Mouse (Mus musculus): Measurements from ENCODE around the gene Dnah12. TPM values are rescaled to one million over a fixed set of nuclear protein-coding genes. Genes with fewer than 3 reads are reported as not detected.
"Not testable (repeated sequence)": the region's sequence is repeated elsewhere in the genome, so short reads cannot be mapped to it uniquely, and the experiment has no call there.

The Dnah12 gene
- total RNA-seq (2021): under 1 TPM; 0.03 to 0.17 TPM
- long read RNA-seq, experiment 1: 0 reads
- long read RNA-seq, experiment 2: 0 reads

DNA sequence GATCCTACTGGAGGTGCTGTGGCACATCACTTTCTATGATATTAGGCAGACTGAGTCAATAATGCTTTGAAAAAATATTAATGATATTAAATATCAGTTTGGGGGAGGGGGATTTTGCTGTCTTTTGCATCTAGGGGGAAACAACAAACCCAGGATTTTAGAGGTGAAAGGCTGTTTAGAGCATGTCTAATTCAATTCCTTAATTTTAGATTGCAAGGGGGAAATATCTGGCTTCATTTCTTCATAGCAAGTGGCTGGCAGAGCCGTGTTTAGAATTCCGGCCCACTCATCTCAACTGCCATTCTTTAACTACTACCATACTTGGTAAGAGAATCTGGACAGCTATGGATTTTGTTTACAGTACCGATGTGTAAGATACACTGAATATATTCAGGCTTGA, at the start of gene Dnah12:
Dnah12 (plus strand) TSS at position 301 of the 400 bp plus-strand sequence.
- no peak for DNase-seq (ENCODE audit: low spot score in 2 of 2)

DNA sequence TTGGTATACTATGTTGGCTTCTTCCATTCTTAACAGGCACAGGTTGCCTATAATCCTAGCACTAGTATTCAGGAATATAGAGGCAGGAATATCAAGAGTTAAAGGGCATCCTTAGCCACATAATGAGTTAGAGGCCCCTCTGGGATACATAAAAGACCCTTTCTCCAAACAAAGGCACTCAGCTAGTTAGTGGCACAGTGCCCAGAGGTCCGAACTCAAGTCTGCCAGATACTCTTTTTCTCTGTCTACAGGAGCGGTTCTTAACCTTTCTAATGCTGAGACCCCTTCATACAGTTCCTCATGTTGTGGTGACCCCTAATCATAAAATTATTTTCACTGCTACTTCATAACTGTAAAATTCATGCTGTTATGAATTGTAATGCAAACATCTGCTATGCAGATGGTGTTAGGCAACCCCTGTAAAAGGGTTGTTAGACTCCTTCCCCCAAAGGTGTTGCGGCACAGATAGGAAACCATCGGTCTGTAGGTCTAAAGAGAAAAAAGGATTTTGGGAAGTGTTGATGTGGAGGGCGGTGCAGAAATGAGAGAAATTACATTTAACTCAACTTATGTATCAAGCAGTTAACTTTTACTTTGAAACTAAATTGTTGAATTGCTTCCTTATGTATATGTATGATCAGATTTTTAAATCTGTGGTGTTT, 47.0 kb upstream of the Dnah12 start:
- no peak for DNase-seq (ENCODE audit: low spot score in 2 of 2)

DNA sequence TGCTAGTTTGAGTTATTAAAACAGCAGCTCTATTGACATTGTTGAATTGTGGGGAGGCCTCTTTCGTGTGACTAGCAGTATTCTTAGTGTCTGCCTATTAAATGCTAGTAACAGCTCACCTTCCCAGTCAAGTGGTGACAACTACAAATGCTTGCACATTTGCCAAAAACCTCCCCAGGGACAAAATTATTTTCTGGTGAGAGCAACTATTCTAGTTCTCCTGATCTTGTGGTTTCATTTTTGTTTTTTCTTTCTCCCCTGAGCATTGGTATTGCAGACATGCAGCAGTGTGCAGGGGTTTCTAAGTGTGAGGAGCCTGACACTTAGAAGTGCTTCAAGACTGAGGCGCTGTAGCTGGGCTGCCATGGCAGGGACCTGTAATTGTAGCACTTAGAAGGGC, 45.3 kb upstream of the Dnah12 start:
- DNase-seq (ENCODE audit: low spot score in 2 of 2): no peak

DNA sequence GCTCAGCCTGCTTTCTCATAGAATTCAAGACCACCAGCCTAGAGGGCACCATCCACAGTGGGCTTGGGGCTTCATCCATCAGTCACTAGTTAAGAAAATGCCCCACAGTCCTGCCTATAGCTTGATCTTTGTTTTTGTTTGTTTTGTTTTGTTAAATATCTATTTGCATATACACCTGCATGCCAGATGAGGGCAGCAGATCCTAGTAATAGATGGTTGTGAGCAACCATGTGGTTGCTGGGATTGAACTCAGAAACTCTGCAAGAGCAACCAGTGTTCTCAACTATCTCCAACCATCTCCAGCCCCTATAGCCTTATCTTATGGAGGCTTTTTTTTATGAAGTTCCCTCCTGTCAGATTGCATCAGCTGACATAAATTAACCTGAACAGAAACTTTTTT, 41.2 kb upstream of the Dnah12 start:
- no peak for DNase-seq (ENCODE audit: low spot score in 2 of 2)

DNA sequence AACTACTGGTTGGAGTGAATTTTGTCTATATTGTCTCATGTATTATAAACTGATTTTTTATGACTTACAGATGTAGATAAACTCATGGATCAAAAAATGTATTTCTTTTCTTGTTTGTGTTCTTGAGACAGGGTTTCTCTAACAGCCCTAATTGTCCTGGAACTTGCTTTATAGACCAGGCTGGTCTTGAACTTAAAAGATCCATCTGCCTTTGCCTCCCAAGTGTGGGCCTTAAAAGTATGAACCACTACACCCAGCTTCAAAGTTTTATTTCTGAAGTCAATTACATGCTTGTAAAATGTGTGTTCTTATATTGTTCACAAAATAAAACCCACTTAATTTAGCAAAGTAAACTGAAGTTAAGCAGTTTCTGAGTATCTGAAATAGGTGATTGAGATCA, 34.9 kb upstream of the Dnah12 start:
- DNase-seq (ENCODE audit: low spot score in 2 of 2): no peak

DNA sequence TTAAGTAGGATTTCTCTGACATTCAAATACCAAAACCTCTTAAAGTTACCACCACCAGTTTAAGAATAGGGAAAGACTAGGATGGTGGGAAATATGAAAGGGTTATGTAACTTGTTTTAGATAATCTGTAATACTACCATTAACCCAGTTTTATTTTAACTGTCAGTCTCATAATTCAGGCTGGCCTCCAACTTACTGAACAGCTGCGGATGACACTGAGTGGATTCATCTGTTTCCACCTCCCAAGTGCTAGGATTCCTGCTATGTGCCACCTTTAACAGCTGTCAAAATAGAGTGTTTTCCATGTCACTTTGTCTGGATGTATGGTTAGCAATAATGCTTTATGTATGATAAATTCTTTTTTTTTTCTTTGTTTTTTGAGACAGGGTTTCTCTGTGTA, 32.8 kb upstream of the Dnah12 start:
- no peak for DNase-seq (ENCODE audit: low spot score in 2 of 2)

DNA sequence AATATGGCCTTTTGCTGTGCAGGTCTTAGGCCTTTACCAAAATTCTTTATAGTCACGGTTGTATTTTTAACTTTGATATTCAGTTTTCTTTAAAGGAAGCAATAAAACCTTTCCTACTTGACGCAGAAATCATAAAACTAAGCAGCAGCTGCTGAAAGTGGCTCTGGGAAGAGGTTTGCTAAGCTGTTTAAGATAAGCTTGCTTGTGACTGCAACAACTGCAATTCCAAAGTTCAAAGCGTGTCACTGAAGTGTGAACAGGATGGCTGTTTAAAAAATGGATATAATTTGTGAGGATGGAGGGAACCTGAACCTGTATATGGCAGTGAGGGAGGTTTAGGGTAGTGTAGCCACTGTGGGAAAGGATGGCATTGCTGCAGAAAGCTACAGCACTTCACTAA, 31.1 kb upstream of the Dnah12 start:
- DNase-seq (ENCODE audit: low spot score in 2 of 2): no peak

DNA sequence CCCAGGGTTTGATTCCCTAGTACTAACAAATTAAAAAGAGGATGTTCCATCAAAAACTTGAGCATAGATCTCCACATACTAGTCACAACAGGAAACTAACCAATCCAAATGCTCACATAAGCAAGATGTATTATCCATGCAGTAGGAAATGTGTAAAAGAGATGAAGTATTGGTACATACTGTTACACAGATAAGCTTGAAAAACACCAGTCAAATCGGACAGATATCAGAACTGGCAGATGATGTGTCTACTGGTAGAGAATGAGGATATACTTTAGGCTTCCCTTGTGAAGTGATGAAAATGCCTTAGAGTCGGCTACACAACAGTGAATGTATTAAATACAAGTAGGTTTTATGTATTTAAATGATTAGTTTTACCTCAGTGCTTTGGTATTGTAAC, 30.6 kb upstream of the Dnah12 start:
- DNase-seq (ENCODE audit: low spot score in 2 of 2): no peak

DNA sequence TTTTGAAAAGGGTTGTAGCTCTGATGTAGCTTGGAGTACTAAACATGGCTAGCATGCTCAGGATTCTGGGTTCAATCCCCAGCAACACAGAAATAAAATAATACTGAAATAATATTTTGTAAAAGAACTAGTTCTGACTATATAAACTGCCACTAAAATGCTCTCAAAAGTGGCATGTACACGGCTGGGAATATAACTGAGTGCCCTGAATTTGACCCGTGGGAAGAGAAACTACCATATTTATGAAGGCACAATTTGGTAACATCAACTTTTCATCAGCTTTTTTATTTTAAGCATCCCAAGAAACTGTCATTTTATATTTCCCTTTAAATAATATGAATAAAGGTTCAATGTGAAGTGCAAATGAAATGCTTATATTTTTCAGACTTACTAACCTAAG, 29.2 kb upstream of the Dnah12 start:
- no peak for DNase-seq (ENCODE audit: low spot score in 2 of 2)

DNA sequence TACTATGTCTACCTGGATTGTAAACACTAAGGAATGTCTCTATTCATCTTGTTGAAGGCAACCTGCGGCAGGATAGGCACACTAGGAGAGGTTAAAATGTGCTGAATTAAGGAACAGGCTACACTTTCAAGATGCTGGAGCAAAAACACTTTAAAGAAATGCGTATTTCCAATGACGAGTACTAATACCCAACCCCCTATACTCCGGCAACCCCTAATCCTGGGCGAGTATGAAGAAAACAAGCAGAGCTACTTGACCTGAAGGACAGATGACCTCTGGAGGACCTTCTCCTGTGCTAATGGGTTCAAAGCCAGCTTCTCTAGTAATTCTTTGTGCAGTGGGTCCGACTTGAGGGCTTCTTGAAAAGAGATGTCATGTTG, 25.1 kb upstream of the Dnah12 start:
- no peak for DNase-seq (ENCODE audit: low spot score in 2 of 2)

DNA sequence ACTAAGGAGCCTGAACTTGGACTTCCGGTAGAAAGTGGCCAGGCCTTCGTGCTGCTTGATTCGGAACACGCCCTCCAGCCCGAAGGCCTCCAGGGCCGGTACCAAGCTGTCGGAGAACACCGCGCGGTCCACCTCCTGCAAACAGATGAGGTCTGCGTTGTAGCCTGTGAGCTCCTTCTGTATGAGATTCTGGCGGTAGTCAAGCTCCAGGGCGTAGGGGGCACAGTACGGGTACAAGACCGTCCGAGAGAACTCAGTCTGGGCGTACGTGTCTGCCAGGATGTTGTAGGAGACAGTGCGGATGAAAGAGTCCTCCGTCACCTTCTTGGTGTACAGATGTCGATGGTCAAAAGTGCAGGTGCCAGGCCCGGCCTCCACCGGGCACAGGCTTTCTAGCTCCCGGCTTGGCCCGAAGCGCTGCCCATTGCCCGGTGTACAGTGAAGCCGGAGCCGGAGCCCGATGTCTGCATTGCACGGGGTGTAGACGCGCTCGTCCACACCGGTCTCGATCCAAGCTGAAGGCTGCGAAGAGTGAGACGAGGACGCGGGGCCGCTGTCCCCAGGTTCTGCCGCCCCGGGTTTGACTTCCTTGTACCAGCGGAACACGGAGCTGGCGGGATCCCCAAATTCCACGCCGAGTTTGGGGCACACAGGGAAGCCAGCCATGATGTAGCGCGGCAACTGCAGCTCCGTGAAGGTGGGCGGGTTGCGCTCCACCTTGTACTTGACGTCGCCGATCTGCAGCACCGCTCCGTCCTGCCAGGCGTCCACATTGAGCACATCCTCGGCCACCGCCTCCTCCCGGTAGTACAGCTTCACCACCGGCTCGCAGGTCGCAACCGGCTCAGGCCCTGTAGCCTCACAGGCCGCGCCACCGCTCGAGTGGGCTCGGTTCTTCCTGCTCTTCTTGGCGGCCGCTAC, 24.4 kb upstream of the Dnah12 start:
- peak; percentile 22 to 47 for DNase-seq (ENCODE audit: low spot score in 2 of 2)

DNA sequence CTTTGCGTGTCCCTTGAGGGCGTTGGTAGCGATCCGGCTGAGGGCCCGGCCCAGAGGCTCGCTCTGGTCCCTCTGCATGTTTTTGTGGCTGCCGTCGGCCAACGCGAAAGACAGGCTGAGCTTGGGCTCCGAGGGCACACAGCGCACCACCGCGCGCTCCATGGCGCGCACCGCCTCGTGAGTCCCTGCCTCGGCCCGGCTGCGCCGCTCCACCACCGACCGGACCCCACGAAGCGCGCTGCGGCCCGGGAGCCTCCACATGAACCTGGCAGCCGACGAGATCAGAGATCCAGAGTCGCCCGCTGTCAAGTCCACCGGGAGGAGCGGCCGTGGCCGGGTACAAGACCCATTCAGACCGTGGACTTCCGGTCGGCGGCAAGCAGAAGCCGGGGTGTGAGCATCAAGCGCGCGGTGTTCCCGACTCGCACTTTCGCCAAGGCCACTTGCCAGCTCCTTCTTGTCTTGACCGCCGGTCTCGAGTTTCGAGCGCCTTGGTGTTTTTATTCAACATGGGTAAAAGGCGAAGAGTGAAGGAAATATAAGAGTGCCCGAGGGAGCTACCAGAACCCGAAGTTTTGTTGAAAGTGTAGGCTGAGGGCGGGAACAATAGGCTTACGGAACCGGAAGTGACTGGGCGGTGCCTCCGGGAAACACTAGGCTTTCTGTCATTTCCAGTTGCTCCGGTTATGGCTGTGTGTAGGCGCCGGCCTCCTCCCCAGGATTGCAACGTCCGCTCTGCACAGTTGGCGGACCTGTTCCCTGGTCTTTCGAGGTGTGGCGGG, 23.6 kb upstream of the Dnah12 start, which contains the start of gene Pde12:
Pde12 (minus strand) TSS at position 592 of the 782 bp plus-strand sequence.
- peak; percentile 76 to 82 for DNase-seq (ENCODE audit: low spot score in 2 of 2)

DNA sequence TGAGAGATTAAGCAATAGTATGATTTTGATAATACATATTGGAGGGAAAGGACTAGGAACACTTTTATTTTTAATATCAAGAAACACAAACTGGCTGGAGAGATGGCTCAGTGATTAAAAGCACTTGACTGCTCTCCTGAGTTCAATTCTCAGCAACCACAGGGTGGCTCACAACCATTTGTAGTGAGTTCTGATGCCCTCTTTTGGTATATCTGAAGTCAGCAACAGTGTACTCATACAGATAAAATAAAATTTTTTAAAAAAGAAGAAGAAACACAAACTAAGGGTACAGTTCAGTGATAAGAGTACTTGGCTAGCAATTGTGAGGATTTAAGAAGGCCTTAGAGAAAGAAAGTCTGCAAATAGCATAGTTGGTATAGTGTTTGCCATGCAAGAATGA, 22.1 kb upstream of the Dnah12 start:
- no peak for DNase-seq (ENCODE audit: low spot score in 2 of 2)

DNA sequence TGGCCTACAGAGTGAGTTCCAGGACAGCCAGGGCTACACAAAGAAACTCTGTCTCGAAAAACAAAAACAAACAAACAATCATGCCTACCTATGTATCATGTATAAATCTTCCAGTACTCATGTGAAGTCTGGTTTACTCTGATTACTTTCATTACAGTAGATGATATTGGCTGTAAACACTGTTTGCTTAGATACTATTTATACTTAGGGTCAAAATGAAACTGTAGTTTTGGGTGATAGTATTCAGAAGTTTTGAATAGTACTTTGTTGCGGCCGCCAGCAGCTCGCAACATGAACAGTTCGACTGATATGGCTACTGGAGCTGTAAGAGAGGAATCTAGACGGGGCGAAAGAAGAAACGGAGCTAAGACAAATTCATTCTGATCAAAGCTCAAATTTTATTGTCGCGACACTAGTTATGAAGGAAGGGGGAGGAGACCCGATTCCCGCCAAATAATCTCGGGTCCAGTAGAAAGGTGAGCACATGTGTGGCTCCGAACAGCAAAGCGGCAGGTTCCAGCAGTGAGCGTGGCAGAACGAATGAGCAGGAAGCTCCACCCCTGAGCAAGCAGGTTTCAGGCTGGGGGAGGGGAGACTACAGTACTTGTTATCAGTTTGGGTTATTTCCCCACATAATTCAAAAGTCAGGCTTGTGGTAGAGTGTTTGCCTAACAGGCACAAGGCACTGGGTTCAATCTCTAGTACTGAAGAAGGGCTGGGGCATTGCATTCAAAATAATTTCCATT, 21.0 kb upstream of the Dnah12 start:
- not testable (repeated sequence) for DNase-seq (ENCODE audit: low spot score in 2 of 2)

DNA sequence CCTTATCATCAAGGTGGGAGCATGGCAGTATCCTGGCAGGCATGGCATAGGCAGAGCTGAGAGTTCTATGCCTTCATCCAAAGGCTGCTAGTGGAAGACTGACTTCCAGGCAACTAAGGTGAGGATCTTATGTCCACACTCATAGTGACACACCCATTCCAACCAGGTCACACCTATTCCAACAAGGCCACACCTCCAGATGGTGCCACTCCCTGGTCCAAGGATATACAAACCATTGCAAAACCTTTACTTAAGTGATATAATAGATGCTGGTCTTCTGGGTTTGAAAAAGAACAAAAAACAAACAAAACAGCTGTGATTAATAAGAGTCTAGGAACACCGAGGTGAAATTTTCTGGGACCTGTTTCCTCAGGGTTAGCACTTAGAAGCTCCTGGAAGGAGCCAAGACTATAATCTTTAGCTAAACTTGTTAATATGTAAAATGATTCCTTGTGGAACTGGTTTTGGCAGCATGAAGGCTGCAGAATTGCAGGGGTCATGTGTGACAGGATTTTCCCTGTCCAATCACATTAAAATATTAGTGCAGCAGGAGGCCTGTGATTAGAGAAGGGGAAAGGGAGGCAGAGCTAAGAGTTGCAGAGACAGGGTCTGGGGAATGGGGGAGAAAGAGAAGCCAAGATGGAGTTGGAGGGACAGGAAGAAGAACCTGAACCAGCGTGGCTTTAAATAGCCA, 18.5 kb upstream of the Dnah12 start:
- DNase-seq (ENCODE audit: low spot score in 2 of 2): not testable (repeated sequence)

DNA sequence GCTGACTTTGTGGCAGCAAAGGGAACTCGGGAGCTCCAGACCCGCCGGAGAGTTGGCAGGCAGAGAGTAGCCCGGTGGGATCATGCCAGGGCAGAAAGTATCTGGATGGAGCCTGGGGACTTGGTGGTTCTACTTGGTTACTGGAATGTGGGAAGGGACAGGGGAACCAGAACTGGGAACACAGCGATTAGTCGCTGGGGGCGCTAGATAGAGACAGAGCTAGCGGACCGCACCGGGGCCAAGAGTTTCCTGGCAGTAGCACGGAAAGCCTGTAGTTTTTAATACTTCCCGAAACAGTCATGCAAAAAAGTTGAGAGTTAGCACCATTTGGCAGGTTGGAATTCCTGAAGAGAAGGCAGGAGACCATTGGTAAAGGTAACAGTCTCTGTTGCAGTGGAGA, 17.7 kb upstream of the Dnah12 start:
- peak in 1 of 2 experiments; percentile 31 for DNase-seq (ENCODE audit: low spot score in 2 of 2)

DNA sequence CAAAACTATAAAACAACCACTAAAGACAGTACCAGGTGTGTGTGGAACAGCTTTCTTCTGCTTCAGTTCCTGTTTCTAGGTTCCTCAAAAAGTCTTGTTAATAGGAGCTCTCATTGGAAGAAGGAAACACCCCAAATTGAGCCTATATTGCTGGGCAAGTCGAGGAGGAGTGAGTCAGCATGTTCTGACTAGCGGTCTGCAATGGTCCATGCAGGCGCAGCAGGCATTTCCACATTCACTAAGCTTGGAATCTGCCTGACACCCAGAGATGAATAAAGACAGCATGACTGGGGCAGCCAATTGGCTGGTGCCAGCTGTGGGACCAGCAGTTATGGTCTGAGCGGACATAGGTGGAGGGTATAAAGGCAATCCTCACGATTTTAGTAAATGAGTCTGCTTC, 17.3 kb upstream of the Dnah12 start:
- DNase-seq (ENCODE audit: low spot score in 2 of 2): no peak

DNA sequence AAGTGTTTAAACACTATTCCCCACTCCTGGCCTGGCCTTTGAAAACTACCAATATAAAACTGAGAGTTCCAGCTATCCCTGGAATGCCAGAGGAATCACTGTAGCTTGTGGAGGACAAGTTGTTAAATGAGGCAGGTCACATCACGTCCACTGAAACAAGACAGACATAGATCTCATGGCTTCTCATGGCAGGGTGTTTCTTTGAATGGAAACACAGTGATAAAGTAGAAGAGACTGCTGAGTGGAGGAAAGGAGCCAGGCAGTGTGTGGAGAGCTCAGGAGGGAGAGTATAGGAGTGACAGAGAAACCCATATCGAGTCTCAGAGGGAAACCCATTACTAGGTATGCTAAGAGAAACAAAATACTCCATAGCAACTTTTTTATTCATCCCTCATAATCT, 2.3 kb upstream of the Dnah12 start:
- no peak for DNase-seq (ENCODE audit: low spot score in 2 of 2)

DNA sequence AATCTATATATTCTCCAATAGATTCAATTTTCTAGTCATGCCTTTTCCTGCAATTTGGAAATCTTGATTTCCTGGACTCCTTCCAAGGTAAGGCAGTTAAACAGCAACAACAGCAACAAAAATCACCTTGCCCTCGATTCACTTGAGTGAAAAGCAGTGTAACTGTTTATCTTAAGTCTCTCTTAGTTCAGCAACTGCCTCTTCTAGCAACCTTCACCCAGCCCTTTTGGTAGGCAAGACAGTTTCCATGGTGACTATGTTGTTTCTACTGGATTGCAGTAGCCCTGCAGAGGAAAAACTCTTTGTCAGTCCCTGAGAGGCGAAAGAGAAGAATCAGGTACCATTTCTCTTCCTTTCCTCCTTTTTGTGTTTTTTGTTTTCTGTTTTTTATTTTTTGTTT, 1.7 kb upstream of the Dnah12 start:
- DNase-seq (ENCODE audit: low spot score in 2 of 2): no peak

DNA sequence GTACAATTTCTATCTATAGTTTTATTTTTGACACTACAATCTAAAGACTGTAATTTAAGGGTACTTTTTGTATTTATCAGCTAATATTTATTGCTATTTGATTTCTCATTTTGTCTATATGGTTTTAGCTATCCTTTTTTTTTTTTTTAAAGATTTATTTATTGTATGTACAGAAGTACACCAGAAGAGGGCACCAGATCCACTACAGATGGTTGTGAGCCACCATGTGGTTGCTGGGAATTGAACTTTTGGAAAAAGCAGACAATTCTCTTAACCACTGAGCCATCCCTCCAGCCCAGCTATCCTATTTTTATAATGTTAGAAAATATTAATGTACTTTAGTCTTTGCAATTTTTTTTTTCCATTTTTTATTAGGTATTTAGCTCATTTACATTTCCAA, 4.8 kb downstream of the Dnah12 start:
- no peak for DNase-seq (ENCODE audit: low spot score in 2 of 2)

All from adrenal gland, adult 18-20 months (tissue).